Mouse (Mus musculus) olfactory bulb, adult 2 months (tissue): Measurements from ENCODE around the gene Sppl3.

Experiments used
- CTCF ChIP-seq: fragments of 200-500 bp; IDR thresholded peaks from 2 replicates; pipeline ENCODE4 v1.5.1; 2012; ENCODE audit warnings: low read depth, mild to moderate bottlenecking, low read length, moderate library complexity; ENCODE audit not compliant: insufficient read depth
- POLR2A ChIP-seq: fragments of 200-500 bp; IDR thresholded peaks from 2 replicates; pipeline ENCODE4 v1.6.1; 2012; ENCODE audit warnings: mild to moderate bottlenecking, low read depth, low read length, moderate library complexity; ENCODE audit not compliant: insufficient read depth

GRCm38 (mm10) chr5:114964967-114965898 is 45.7 kb upstream of the Sppl3 start:
- no peak for TF ChIP-seq POLR2A
- TF ChIP-seq CTCF, result no peak
